Mouse (Mus musculus) forebrain, embryonic 11.5 days (tissue): ENCODE results near the gene Thumpd3. TPM values are rescaled to one million over a fixed set of nuclear protein-coding genes. Genes with fewer than 3 reads are reported as not detected.

Source experiments
- ATAC-seq: fragments of 200-750 bp; cut with Nextera tagmentation; replicated peaks from 2 replicates; pipeline ENCODE4 v1.8.0; 2017; ENCODE audit warnings: moderate TSS enrichment; ENCODE audit not compliant: low FRiP score
- DNase-seq: peaks from one replicate; pipeline ENCODE4 v3.0.0-alpha.2; 2017; ENCODE audit warnings: low spot score
- H3K27ac ChIP-seq: fragments of 300-500 bp; sonication (generic); 2 replicates; pipeline ENCODE4 v1.5.1; 2014; ENCODE audit warnings: low read depth, low read length
- H3K27me3 ChIP-seq: fragments of 300-500 bp; sonication (generic); 2 replicates; pipeline ENCODE4 v1.6.1; 2014; ENCODE audit warnings: mild to moderate bottlenecking, low read length, mixed read lengths; ENCODE audit not compliant: control insufficient read depth, insufficient read depth
- H3K36me3 ChIP-seq: fragments of 300-500 bp; sonication (generic); 2 replicates; pipeline ENCODE4 v1.6.1; 2014; ENCODE audit warnings: mild to moderate bottlenecking, low read length, moderate library complexity, mixed read lengths; ENCODE audit not compliant: control insufficient read depth, insufficient read depth
- H3K4me1 ChIP-seq: fragments of 300-500 bp; sonication (generic); replicated peaks from 2 replicates; pipeline ENCODE4 v1.6.1; 2014; ENCODE audit warnings: low read length, mixed read lengths; ENCODE audit not compliant: control insufficient read depth, insufficient read depth
- H3K4me2 ChIP-seq: fragments of 300-500 bp; sonication (generic); 2 replicates; pipeline ENCODE4 v1.6.1; 2014; ENCODE audit warnings: low read depth, mild to moderate bottlenecking, low read length, moderate library complexity, mixed read lengths; ENCODE audit not compliant: severe bottlenecking
- H3K4me3 ChIP-seq: fragments of 300-500 bp; sonication (generic); 2 replicates; pipeline ENCODE4 v1.5.1; 2014; ENCODE audit warnings: low read depth, low read length
- H3K9ac ChIP-seq: fragments of 300-500 bp; sonication (generic); 2 replicates; pipeline ENCODE4 v1.6.1; 2014; ENCODE audit warnings: low read length
- H3K9me3 ChIP-seq: fragments of 300-500 bp; sonication (generic); 2 replicates; pipeline ENCODE4 v1.6.1; 2016; ENCODE audit warnings: low read length, mixed read lengths; ENCODE audit not compliant: control insufficient read depth
- WGBS: fragments of 180-500 bp; shearing (Covaris S2); extraction: QIAGEN DNeasy Blood & Tissue Kit; methylation state at CpG from one replicate; pipeline ENCODE4 v1.1.7; 2014; 5-methylcytosine and 5-hydroxymethylcytosine counted together
- polyA plus RNA-seq: library from polyadenylated mRNA; unstranded; fragments of >200 nt; fragmentation: Nextera tagmentation; extraction: Ambion mirVana; gene quantifications from 2 replicates; pipeline ENCODE4 v1.2.1, GENCODE M21; 2014

Thumpd3 gene
- polyA plus RNA-seq, 1 experiment from 2014 or later, result 58.6 TPM

DNA sequence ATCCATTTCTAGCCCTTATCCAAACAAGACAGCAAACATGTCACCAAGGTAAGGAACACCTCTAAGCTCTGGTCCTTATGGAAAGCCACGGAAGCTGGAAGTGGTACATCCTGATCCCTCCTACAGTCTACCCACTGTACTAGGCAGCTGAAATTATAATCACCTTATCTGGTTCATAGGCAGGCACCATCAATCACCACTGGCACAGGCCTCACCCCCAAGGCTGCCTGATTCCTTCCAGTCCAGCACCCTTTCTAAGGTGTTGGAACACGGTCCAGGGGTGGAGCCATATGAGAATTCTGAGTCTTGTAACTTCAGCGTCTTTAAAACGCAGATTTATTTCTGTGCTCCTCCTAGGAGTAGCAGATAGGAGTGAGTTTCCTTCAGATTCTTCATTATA, 32.5 kb upstream of the Thumpd3 start:
- Histone ChIP-seq H3K4me1 (peaks cover 7% of the 10 kb centered on the region), H3K36me3 (no peaks in the 10 kb centered on the region), H3K27ac (peak overlapping the region; percentile 86), H3K4me3 (no peak overlapping the region), H3K4me2 (no peak overlapping the region), H3K9ac (no peak overlapping the region), H3K27me3 (no peaks in the 10 kb centered on the region), H3K9me3 (no peaks in the 10 kb centered on the region)
- no peak for DNase-seq
- no peak; the same call in 1 of the 2 replicates for ATAC-seq
- 82% methylated on average over 4 of the region's 4 CpGs for WGBS

DNA sequence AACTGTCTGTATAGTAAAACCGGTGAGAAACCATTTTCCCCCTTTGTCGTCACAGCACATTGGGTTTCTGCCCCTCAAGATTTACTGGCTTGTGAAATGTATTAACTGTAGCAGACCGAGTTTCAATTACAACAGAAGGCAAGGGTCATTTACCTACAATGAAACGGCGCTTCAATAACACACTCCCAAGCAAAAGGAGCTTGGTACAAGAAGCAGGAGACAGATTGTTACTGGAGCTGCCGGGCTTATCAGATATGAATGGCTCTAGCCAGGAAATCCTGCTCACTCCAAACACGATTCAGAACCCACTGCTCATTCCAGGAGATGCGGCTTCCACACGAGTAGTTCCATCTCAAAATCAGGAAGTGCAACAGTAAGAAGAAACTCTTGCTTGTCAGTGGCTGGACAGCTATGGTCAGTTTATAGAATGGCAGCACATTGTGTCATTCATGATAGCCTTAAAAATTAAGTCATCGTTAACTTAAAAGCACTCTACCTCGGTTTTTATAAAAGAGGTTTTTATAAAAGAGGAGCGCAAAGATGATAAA, 28.5 kb upstream of the Thumpd3 start:
- 54% methylated on average over 12 of the region's 12 CpGs for WGBS
- Histone ChIP-seq H3K27me3 (no peaks in the 10 kb centered on the region), H3K27ac (no peak overlapping the region), H3K4me2 (no peak overlapping the region), H3K36me3 (no peaks in the 10 kb centered on the region), H3K9ac (no peak overlapping the region), H3K4me1 (peaks cover 7% of the 10 kb centered on the region), H3K9me3 (no peaks in the 10 kb centered on the region), H3K4me3 (no peak overlapping the region)
- no peak for DNase-seq
- ATAC-seq, result no peak

DNA sequence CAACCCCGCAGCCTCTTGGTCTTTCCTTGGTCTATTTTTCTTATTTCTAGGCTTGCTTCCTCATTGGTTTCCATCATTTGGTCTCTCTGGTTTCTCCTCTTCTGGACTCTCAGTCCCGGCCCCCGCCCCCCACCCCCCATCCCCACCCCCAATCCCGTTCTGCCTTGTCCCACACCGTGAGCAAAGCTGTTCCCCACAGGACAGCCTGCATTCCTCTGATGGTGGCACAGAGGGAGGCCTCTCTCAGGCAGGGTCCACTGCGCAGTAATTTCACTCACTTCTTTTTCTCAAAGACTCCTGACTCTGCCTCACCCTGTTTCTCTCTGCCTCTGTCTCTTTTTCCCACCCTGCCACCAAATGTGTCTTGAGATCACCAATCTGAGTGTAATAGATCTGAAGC, 27.9 kb upstream of the Thumpd3 start:
- H3K9me3 ChIP-seq, result no peaks in the 10 kb centered on the region
- H3K9ac ChIP-seq, result no peak overlapping the region
- H3K27ac ChIP-seq, result no peak overlapping the region
- WGBS, result 30% methylated on average over 5 of the region's 6 CpGs
- peaks cover 6% of the 10 kb centered on the region for H3K4me1 ChIP-seq
- no peaks in the 10 kb centered on the region for H3K36me3 ChIP-seq
- DNase-seq (no peak), ATAC-seq (no peak)
- H3K27me3 ChIP-seq, result no peaks in the 10 kb centered on the region
- H3K4me3 ChIP-seq, result no peak overlapping the region
- H3K4me2 ChIP-seq, result no peak overlapping the region

DNA sequence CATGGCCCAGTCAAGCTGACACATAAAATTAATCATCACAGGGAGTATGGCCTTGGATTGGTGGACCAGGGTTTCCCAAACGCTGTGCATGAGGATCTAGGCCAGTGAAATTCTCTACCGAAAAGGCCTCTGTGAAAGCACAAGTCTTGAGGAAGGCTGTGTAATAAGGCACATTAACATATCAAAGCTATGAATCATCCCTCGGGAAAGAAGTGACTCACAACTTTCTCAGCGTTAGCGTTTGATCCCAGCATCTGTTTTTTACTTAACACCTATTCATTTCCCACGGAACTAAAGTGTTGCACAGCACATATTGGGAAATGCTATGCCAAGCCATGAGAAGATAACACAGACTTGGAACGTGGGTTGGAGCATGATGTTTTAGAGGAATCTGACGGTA, 21.2 kb upstream of the Thumpd3 start:
- 41% methylated on average over 8 of the region's 8 CpGs for WGBS
- DNase-seq (no peak), ATAC-seq (peak; percentile 45)
- H3K4me2 ChIP-seq, result no peak overlapping the region
- peaks cover 14% of the 10 kb centered on the region; the same call in 1 of the 2 replicates for H3K4me1 ChIP-seq
- no peak overlapping the region for H3K27ac ChIP-seq
- H3K4me3 ChIP-seq, result no peak overlapping the region
- H3K9me3 ChIP-seq, result no peaks in the 10 kb centered on the region
- H3K9ac ChIP-seq, result no peak overlapping the region
- H3K36me3 ChIP-seq, result no peaks in the 10 kb centered on the region
- H3K27me3 ChIP-seq, result no peaks in the 10 kb centered on the region

DNA sequence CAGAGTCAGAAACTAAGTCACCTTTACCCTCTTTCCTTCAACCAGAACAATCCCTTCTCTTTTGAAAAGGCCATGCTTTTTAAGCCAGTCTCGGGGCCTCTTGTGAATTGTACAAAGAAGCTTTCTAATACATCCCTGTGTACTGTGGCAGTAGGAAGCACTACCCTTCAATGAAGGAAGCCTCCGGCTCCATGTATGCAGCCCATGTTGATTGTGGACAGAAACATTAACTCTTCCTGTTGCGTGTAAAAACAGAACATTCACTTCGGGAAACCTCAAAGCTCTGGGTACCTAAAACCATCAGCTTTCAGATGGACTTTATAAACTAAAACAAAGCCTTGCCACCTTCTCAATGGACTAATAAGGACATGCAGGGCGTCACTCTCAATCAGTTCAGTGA, 20.3 kb upstream of the Thumpd3 start:
- no peaks in the 10 kb centered on the region for H3K27me3 ChIP-seq
- peaks cover 14% of the 10 kb centered on the region; the same call in 1 of the 2 replicates for H3K4me1 ChIP-seq
- peak overlapping the region; percentile 31; the same call in 1 of the 2 replicates for H3K27ac ChIP-seq
- H3K9me3 ChIP-seq, result no peaks in the 10 kb centered on the region
- no peaks in the 10 kb centered on the region for H3K36me3 ChIP-seq
- H3K4me3 ChIP-seq, result no peak overlapping the region
- ATAC-seq, result no peak
- DNase-seq, result no peak
- peak overlapping the region; percentile 27; the same call in 1 of the 2 replicates for H3K9ac ChIP-seq
- no peak overlapping the region for H3K4me2 ChIP-seq
- WGBS, result 44% methylated on average over 5 of the region's 5 CpGs

DNA sequence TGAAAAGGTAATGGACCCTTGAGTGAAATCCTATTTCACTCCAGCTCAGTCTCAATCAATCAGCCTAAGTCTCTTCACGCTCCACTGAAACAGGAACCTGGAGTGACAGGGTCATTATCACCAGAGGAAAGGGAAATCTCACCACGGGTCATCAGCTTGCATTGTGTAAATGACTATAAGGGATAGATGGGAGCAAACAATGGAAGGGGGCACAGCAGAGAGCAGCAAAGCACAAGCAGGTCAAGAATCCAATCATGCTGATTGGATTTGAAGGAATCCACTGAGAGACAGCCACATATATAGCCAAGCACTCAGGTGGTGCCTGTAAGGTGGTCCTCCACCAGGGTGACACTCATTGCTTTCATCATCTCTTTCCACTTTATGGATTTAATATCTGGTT, 18.6 kb upstream of the Thumpd3 start:
- Histone ChIP-seq H3K4me3 (no peak overlapping the region), H3K27me3 (no peaks in the 10 kb centered on the region), H3K27ac (0 out of 2 replicates have a peak overlapping the region, but pooled peaks have one; percentile 1), H3K4me1 (peaks cover 14% of the 10 kb centered on the region; the same call in 1 of the 2 replicates), H3K9me3 (no peaks in the 10 kb centered on the region), H3K36me3 (no peaks in the 10 kb centered on the region), H3K4me2 (no peak overlapping the region), H3K9ac (no peak overlapping the region)
- ATAC-seq (peak; percentile 35), DNase-seq (no peak)
- 11% methylated on average over 2 of the region's 2 CpGs for WGBS

DNA sequence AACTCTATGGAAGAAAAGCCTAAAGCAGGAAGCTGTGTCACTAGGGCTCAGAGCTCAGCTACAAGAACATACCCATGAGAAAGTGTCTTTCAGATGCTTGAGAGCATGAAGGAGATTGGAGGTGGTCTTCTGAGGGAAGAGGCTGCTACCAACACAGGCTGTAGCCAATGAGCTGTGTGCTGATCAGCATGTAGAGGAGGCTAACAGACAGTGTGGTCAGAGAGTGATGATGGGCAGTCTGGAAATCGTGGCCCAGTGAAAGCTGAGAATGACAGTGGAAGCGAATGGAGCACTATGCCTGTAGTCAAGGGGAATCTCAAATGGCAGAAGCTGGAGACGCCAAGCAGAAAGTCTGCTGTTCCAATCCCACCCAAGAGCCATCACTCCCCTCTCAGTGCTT, 17.0 kb upstream of the Thumpd3 start:
- Histone ChIP-seq H3K27me3 (no peaks in the 10 kb centered on the region), H3K27ac (no peak overlapping the region)
- WGBS, result 80% methylated on average over 3 of the region's 3 CpGs

DNA sequence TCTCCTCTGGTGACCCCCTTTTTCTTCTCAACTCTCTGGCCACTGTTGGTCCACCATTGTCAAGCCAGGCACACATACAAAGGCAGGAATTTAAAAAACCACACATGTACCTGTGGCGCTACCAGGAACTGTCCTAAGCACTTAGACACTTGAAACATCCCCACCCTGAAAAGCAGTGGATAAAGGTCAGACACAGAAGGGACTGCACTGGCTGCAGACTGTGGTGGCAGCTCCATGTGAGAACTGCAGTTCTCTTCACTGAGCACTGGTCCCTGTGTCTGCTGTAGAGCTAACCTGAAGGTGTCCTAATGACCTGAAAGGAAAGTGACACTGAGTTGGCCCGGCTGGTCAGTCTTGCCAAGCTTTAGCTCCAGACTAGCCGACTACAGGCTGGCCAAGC, 15.5 kb upstream of the Thumpd3 start:
- H3K27ac ChIP-seq, result no peak overlapping the region
- ATAC-seq, result no peak
- H3K9me3 ChIP-seq, result no peaks in the 10 kb centered on the region
- WGBS, result 85% methylated on average over 3 of the region's 3 CpGs
- no peak for DNase-seq
- no peak overlapping the region for H3K4me3 ChIP-seq
- H3K4me1 ChIP-seq, result peaks cover 11% of the 10 kb centered on the region; the same call in 1 of the 2 replicates
- H3K9ac ChIP-seq, result no peak overlapping the region
- H3K36me3 ChIP-seq, result no peaks in the 10 kb centered on the region
- H3K4me2 ChIP-seq, result no peak overlapping the region
- no peaks in the 10 kb centered on the region for H3K27me3 ChIP-seq

More for the DNA sequence above, 17.0 kb upstream of the Thumpd3 start:
- H3K4me3 ChIP-seq, result no peak overlapping the region
- H3K4me1 ChIP-seq, result peaks cover 14% of the 10 kb centered on the region; the same call in 1 of the 2 replicates
- no peak overlapping the region for H3K9ac ChIP-seq
- DNase-seq (no peak), ATAC-seq (no peak)
- no peaks in the 10 kb centered on the region for H3K36me3 ChIP-seq
- no peak overlapping the region for H3K4me2 ChIP-seq
- no peaks in the 10 kb centered on the region for H3K9me3 ChIP-seq

DNA sequence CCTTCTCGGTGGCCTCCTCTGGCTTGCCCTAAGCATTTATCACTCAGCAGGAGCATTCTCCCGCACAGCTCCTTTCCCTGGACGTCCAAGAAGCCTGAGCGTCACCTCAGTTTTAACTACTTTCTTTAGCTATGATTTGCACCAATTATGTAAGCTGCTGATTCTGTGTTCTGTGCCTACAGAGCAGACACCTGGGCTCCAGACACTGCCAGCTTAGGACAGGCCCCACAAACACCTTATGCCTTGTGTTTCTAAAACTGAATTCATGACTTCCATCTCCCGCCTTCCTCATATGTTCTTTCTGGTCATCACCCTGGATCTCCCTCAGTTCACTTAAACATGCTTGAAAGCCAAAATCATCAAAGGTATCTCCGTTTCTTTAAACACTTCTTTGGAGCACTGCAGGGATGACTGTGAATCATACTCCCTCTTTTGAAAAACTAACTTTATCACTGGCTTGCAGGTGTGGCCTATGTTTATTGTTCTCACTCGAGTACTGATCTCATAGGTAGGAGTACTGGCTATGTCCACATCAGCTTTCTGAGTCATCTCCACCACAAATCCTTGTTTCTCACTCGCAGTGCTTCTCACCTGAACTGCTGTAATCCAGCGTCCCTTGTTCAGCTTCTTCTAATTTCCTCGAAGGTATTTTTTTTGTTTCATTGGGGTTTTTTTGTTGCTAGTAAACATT, 14.9 kb upstream of the Thumpd3 start:
- Histone ChIP-seq H3K9me3 (no peaks in the 10 kb centered on the region), H3K27me3 (no peaks in the 10 kb centered on the region), H3K36me3 (no peaks in the 10 kb centered on the region), H3K4me1 (peaks cover 7% of the 10 kb centered on the region; the same call in 1 of the 2 replicates), H3K4me2 (no peak overlapping the region), H3K9ac (no peak overlapping the region), H3K4me3 (no peak overlapping the region), H3K27ac (no peak overlapping the region)
- DNase-seq, result no peak
- ATAC-seq, result no peak
- 85% methylated on average over 10 of the region's 10 CpGs for WGBS
